Mouse (Mus musculus): ENCODE data around the gene Capsl. TPM values are rescaled to one million over a fixed set of nuclear protein-coding genes. Genes with fewer than 3 reads are reported as not detected.

Gene Capsl
- 9.1 and 10.6 TPM in 2 replicates for total RNA-seq (2012; rRNA removed)

DNA sequence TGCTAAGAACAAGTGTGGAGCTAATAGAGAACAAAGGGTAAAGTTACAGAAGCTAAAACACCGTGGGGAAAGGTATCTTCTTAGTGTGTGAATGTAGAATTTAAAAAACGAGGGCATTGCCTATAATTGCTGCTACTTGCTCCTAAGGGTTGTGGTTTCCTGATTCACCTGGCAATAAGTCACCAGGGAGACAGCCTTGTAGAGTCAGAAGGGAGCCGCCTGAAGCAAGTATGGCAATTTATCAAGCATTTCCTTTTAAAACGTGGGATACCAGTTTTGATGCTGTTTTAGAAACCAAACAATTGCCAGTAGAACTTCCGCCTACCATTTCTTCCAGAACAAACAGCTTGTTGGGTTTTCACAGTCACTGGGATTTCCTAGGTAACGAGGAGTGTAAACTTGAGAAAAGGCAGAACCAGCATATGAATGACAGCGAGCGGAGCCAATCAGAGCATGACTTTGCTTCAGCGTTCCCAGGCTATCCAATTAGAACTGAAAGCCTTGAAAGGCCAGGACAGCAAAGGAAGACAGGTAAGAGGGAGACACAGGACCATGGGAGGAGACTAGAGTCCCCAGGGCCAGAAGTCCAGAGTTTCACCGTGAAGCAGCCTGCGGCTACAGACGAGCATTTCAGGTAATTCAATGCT lies at the start of gene Capsl:
TSS of gene Capsl (plus strand) at position 495 of the 647 bp plus-strand sequence.
- H3K4me3 ChIP-seq (ENCODE audit: insufficient read depth in 1 of 2, low read depth in 1 of 2, low read length in 2 of 2, poor library complexity in 1 of 2, severe bottlenecking in 1 of 2) = peak within 1 kb of the TSS in 1 of 2 experiments; percentile 44; a peak in 2 of 4 replicates
- DNase-seq (ENCODE audit: low read depth, low spot score) = peak; percentile 98
- H3K27ac ChIP-seq (ENCODE audit: insufficient read depth, low read depth, low read length, poor library complexity, severe bottlenecking) = no peak within 1 kb of the TSS
- H3K36me3 ChIP-seq (ENCODE audit: control insufficient read depth, insufficient read depth, low read length, poor library complexity, severe bottlenecking) = no peaks in the 10 kb centered on the region
- no peak for TF ChIP-seq ZC3H11A (IDR thresholded peaks at IDR 0.05; ENCODE audit: borderline replicate concordance, low read depth, low read length)
- TF ChIP-seq HCFC1 (IDR thresholded peaks at IDR 0.05; ENCODE audit: borderline replicate concordance, insufficient read depth, low read length) = no peak
- TF ChIP-seq MAFK (IDR thresholded peaks at IDR 0.05; ENCODE audit: insufficient read depth, low read depth, low read length) = no peak
- TF ChIP-seq CHD2 (IDR thresholded peaks at IDR 0.05; ENCODE audit: low read depth, low read length) = peak; percentile 94
- in situ Hi-C loops (cut with MboI; ENCODE audit: low sequenced_read_pairs in 2 of 2, unreplicated experiment in 2 of 2) = no loop called here
- H3K4me1 ChIP-seq (ENCODE audit: control insufficient read depth in 2 of 2, insufficient read depth in 2 of 2, low read length in 2 of 2, poor library complexity in 1 of 2) = no peaks in the 10 kb centered on the region
- H3K9me3 ChIP-seq (ENCODE audit: control insufficient read depth, insufficient read depth, low read depth, low read length) = no peaks in the 10 kb centered on the region
- H3K9ac ChIP-seq (ENCODE audit: insufficient read depth, low read depth, low read length, poor library complexity, severe bottlenecking) = no peak within 1 kb of the TSS

DNA sequence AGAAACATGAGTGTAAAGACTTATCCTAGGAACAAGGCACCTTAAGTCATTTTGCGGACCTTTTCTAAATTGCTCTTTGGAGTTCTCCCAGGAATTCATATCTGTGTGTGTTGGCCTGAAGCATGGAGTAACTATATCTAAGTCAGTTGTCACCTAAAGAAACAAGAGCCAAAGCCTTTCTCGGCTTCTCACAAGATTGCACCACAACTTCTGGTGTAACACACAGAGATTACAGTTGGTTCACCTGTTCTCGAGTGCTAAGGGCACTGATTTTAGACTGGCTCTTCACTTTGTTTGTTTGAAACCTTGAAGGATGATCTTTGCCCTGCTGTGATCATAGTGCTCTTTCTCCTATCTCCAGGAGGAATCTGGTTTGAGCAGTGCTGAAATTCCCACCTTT lies 26.4 kb upstream of the Capsl start:
- TF ChIP-seq MAFK (IDR thresholded peaks at IDR 0.05; ENCODE audit: insufficient read depth, low read depth, low read length) (no peak), ZNF384 (IDR thresholded peaks at IDR 0.05; ENCODE audit: low read depth, low read length) (no peak), CHD2 (IDR thresholded peaks at IDR 0.05; ENCODE audit: low read depth, low read length) (no peak), ZC3H11A (IDR thresholded peaks at IDR 0.05; ENCODE audit: borderline replicate concordance, low read depth, low read length) (no peak), HCFC1 (IDR thresholded peaks at IDR 0.05; ENCODE audit: borderline replicate concordance, insufficient read depth, low read length) (no peak)
- Histone ChIP-seq H3K27ac (ENCODE audit: insufficient read depth, low read depth, low read length, poor library complexity, severe bottlenecking) (no peak overlapping the region), H3K9me3 (ENCODE audit: control insufficient read depth, insufficient read depth, low read depth, low read length) (no peaks in the 10 kb centered on the region), H3K36me3 (ENCODE audit: control insufficient read depth, insufficient read depth, low read length, poor library complexity, severe bottlenecking) (no peaks in the 10 kb centered on the region), H3K9ac (ENCODE audit: insufficient read depth, low read depth, low read length, poor library complexity, severe bottlenecking) (no peak overlapping the region), H3K4me1 (ENCODE audit: control insufficient read depth in 2 of 2, insufficient read depth in 2 of 2, low read length in 2 of 2, poor library complexity in 1 of 2) (no peaks in the 10 kb centered on the region), H3K4me3 (ENCODE audit: insufficient read depth in 1 of 2, low read depth in 1 of 2, low read length in 2 of 2, poor library complexity in 1 of 2, severe bottlenecking in 1 of 2) (no peak overlapping the region)
- no peak for DNase-seq (ENCODE audit: low read depth, low spot score)
- in situ Hi-C loops (cut with MboI; ENCODE audit: low sequenced_read_pairs in 2 of 2, unreplicated experiment in 2 of 2) = no loop called here

DNA sequence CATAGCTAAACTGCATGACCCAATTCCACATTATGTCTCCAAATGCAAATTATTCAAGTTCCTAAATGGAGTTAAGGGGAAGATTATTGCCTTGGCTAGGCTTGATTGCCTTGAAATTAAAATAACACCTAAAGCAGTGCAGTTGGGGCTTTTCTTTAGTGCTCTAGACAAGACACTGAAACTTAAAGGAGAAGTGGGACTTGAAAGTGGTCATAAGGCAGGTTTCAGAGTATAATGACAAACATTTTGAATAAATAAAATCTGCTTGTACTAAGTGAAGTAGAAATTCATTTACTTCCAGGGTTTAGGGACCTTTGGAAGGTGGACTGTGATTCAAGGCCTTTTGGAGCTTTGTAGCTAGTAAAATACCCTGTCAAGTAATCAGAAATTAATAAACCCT lies 14.7 kb upstream of the Capsl start:
- DNase-seq (ENCODE audit: low read depth, low spot score) = no peak
- no peaks in the 10 kb centered on the region for H3K36me3 ChIP-seq (ENCODE audit: control insufficient read depth, insufficient read depth, low read length, poor library complexity, severe bottlenecking)
- TF ChIP-seq HCFC1 (IDR thresholded peaks at IDR 0.05; ENCODE audit: borderline replicate concordance, insufficient read depth, low read length) (no peak), CHD2 (IDR thresholded peaks at IDR 0.05; ENCODE audit: low read depth, low read length) (no peak), ZNF384 (IDR thresholded peaks at IDR 0.05; ENCODE audit: low read depth, low read length) (no peak), ZC3H11A (IDR thresholded peaks at IDR 0.05; ENCODE audit: borderline replicate concordance, low read depth, low read length) (no peak), MAFK (IDR thresholded peaks at IDR 0.05; ENCODE audit: insufficient read depth, low read depth, low read length) (no peak)
- H3K4me1 ChIP-seq (ENCODE audit: control insufficient read depth in 2 of 2, insufficient read depth in 2 of 2, low read length in 2 of 2, poor library complexity in 1 of 2) = no peaks in the 10 kb centered on the region
- no peak overlapping the region for H3K27ac ChIP-seq (ENCODE audit: insufficient read depth, low read depth, low read length, poor library complexity, severe bottlenecking)
- H3K4me3 ChIP-seq (ENCODE audit: insufficient read depth in 1 of 2, low read depth in 1 of 2, low read length in 2 of 2, poor library complexity in 1 of 2, severe bottlenecking in 1 of 2) = no peak overlapping the region
- no peak overlapping the region for H3K9ac ChIP-seq (ENCODE audit: insufficient read depth, low read depth, low read length, poor library complexity, severe bottlenecking)
- in situ Hi-C loops (cut with MboI; ENCODE audit: low sequenced_read_pairs in 2 of 2, unreplicated experiment in 2 of 2) = no loop called here
- H3K9me3 ChIP-seq (ENCODE audit: control insufficient read depth, insufficient read depth, low read depth, low read length) = no peaks in the 10 kb centered on the region

DNA sequence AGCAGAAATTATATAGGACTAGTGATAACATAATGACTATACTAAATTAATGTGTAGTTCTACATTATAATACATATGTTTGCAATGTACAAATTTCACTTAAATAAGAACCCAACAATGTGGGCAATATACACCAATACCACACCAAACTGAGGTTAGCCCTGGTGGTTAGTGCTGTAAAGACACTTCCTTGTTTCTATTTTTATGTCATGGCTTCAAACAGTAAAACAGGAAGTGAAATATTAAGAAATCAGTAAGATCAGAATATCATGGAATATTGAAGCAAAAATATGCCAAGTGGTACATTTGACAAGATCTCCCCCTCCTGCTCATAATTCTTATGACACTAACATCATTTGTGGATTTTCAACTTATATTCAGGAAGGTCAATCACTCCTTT lies 8.0 kb upstream of the Capsl start:
- H3K4me3 ChIP-seq (ENCODE audit: insufficient read depth in 1 of 2, low read depth in 1 of 2, low read length in 2 of 2, poor library complexity in 1 of 2, severe bottlenecking in 1 of 2) = no peak overlapping the region
- DNase-seq (ENCODE audit: low read depth, low spot score) = no peak
- no peak for TF ChIP-seq HCFC1 (IDR thresholded peaks at IDR 0.05; ENCODE audit: borderline replicate concordance, insufficient read depth, low read length)
- no peak for TF ChIP-seq ZC3H11A (IDR thresholded peaks at IDR 0.05; ENCODE audit: borderline replicate concordance, low read depth, low read length)
- TF ChIP-seq MAFK (IDR thresholded peaks at IDR 0.05; ENCODE audit: insufficient read depth, low read depth, low read length) = no peak
- TF ChIP-seq CHD2 (IDR thresholded peaks at IDR 0.05; ENCODE audit: low read depth, low read length) = no peak
- no peaks in the 10 kb centered on the region for H3K4me1 ChIP-seq (ENCODE audit: control insufficient read depth in 2 of 2, insufficient read depth in 2 of 2, low read length in 2 of 2, poor library complexity in 1 of 2)
- H3K36me3 ChIP-seq (ENCODE audit: control insufficient read depth, insufficient read depth, low read length, poor library complexity, severe bottlenecking) = no peaks in the 10 kb centered on the region
- H3K9me3 ChIP-seq (ENCODE audit: control insufficient read depth, insufficient read depth, low read depth, low read length) = no peaks in the 10 kb centered on the region
- no peak overlapping the region for H3K9ac ChIP-seq (ENCODE audit: insufficient read depth, low read depth, low read length, poor library complexity, severe bottlenecking)
- no peak overlapping the region for H3K27ac ChIP-seq (ENCODE audit: insufficient read depth, low read depth, low read length, poor library complexity, severe bottlenecking)
- in situ Hi-C loops (cut with MboI; ENCODE audit: low sequenced_read_pairs in 2 of 2, unreplicated experiment in 2 of 2) = no loop called here

Measured in ES-E14 (cell line).